Mouse (Mus musculus): Measurements from ENCODE around the gene Cyp3a25.

DNA sequence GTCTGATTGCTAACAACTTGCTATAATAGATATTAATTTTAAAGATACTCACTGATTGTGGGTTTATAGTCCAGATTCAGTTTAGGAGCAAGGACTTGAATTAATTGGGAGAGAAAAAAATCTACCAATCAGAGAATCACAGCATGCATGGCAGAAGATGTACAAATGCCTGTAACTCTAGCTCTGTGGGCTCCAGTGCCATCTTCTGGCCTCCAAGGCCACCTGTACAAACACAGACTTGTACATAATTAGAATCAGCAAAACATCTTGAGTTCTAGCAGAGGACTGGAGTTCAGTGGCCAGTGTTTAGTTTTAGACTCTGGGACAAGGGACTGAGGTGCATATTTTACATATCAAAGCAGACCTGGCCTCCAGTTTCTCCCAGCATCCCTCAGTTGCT lies 42.3 kb downstream of the Cyp3a25 start:
- TF ChIP-seq CTCF (IDR thresholded peaks at IDR 0.05; ENCODE audit: control insufficient read depth, insufficient read depth, insufficient replicate concordance, low read depth, low read length) (no peak), POLR2A (IDR thresholded peaks at IDR 0.05; ENCODE audit: control insufficient read depth, low read depth, low read length) (no peak)
